Mouse (Mus musculus) erythroblast, embryonic 14.5 days (primary cell): ENCODE data around the gene Hoxb3. TPM values are rescaled to one million over a fixed set of nuclear protein-coding genes. Genes with fewer than 3 reads are reported as not detected.

ENCODE experiments used
- H3K27me3 ChIP-seq: 2 replicates; pipeline ENCODE4 v1.6.1; 2012; ENCODE audit warnings: inconsistent platforms; ENCODE audit not compliant: control insufficient read depth
- H3K36me3 ChIP-seq: 2 replicates; pipeline ENCODE4 v1.6.1; 2012; ENCODE audit warnings: mild to moderate bottlenecking, inconsistent platforms; ENCODE audit not compliant: control insufficient read depth
- H3K4me1 ChIP-seq: 2 replicates; pipeline ENCODE4 v1.6.1; 2012; ENCODE audit warnings: inconsistent platforms; ENCODE audit not compliant: control insufficient read depth
- H3K4me3 ChIP-seq: replicated peaks from 2 replicates; pipeline ENCODE3; 2012; ENCODE audit warnings: moderate library complexity, mild to moderate bottlenecking, inconsistent platforms
- H3K9me3 ChIP-seq: 2 replicates; pipeline ENCODE4 v1.6.1; 2012; ENCODE audit warnings: low read length, inconsistent platforms, mixed read lengths; ENCODE audit not compliant: control insufficient read depth
- GATA1 ChIP-seq: IDR thresholded peaks from 2 replicates; pipeline ENCODE4 v1.6.1; 2012; ENCODE audit warnings: low read length, inconsistent platforms, mixed read lengths
- TAL1 ChIP-seq: IDR thresholded peaks from 3 replicates; pipeline ENCODE4 v1.6.1; 2012; ENCODE audit warnings: low read length, inconsistent platforms, mixed read lengths
- polyA plus RNA-seq: library from polyadenylated mRNA; stranded (reverse); fragments of >175 nt; gene quantifications from 2 replicates; pipeline ENCODE4 v1.2.3, GENCODE M21; 2012

Gene Hoxb3
- polyA plus RNA-seq, 1 experiment = not detected

DNA sequence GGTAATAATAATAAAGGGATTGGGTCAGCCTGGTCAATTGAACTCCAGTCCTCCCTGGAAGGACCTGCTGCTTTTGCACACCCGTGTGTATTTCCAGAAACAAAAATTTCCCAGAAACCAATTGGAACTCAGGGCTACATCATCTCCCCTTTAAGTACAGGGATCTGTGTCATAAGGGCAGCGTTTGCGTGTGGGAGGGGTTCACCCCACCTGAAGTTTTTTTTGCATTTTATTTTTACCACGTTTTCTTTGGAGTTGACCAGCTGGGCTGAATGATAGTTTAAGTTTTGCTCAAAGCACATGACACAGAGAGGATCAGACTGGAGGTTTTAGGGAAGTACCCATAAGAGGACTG lies 19.4 kb downstream of the Hoxb3 start:
- Histone ChIP-seq H3K4me1 (no peaks in the 10 kb centered on the region), H3K27me3 (peaks cover 98% of the 10 kb centered on the region), H3K4me3 (no peak overlapping the region), H3K36me3 (no peaks in the 10 kb centered on the region), H3K9me3 (no peaks in the 10 kb centered on the region)
- no peak for TF ChIP-seq TAL1
- TF ChIP-seq GATA1 = no peak

DNA sequence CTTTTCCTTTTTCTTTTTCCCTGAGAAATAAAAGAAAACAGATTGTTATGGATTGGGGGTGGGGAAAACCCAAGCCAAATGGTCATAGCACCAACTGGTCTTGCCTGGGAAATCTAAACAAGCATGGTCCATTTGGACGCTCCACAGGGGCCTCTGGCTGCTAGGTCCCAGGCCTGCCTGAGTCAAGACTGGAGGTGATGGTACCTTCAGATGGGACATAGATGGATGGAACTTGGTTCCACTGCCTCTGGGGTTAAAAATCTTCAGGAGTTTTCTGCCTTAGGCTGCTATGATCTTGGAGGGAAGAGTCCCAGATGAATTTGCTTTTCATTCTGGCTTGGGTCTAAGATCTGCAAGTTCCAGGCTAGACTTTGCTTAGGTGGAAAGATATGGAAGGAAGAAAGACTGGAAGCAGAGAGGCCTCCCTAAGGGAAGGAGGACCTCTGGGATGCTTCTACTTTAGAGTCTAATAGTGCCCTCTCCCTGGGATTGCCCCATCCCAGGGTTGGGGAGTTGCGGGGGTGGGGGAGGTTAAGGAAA lies 20.1 kb downstream of the Hoxb3 start:
- H3K9me3 ChIP-seq = no peaks in the 10 kb centered on the region
- no peak overlapping the region for H3K4me3 ChIP-seq
- no peaks in the 10 kb centered on the region for H3K4me1 ChIP-seq
- no peaks in the 10 kb centered on the region for H3K36me3 ChIP-seq
- TF ChIP-seq GATA1 (no peak), TAL1 (no peak)
- H3K27me3 ChIP-seq = peaks cover 98% of the 10 kb centered on the region

DNA sequence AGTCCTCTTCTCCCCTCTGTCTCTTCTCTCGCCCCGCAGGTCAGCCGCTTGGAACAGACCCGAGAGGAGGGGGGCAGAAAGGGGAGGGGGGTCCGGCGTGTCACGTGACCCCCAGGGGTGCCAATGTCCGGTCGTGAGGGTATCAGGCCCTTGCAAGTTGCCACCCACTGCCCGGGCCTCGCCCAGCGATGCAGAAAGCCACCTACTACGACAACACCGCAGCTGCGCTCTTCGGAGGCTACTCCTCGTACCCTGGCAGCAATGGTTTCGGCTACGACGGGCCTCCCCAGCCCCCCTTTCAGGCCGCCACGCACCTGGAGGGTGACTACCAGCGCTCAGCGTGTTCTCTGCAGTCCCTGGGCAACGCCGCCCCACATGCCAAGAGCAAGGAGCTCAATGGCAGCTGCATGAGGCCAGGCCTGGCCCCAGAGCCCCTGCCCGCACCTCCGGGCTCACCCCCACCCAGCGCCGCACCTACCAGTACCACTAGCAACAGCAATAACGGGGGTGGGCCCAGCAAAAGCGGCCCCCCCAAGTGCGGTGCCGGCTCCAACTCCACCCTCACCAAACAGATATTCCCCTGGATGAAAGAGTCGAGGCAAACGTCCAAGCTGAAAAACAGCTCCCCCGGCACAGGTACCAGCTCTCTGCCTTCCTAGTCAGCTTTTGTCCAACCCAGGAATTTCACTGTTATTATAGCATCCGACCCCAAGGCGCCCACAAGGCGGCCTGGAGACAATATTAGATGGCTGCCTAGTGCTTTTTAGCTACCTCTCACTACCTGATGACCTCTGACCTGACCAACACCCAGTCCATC lies 21.1 kb downstream of the Hoxb3 start:
- Histone ChIP-seq H3K4me1 (no peaks in the 10 kb centered on the region), H3K27me3 (peaks cover 98% of the 10 kb centered on the region), H3K9me3 (no peaks in the 10 kb centered on the region), H3K4me3 (no peak overlapping the region), H3K36me3 (no peaks in the 10 kb centered on the region)
- TF ChIP-seq GATA1 (no peak), TAL1 (no peak)

DNA sequence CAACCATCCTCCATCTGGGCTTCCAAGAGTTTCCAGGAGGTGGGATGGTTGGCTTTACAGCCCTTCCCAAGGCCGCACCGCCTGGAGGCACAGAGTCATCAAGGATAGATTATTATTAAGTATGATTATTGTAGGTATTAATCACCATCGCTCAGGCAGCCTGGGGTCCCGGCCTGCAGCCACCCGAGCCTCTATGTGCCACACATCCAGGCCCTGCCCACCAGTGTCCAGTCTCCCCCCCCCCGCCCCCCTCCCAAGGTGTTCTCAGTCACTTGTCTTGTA lies 21.7 kb downstream of the Hoxb3 start:
- Histone ChIP-seq H3K4me3 (no peak overlapping the region), H3K4me1 (no peaks in the 10 kb centered on the region), H3K27me3 (peaks cover 98% of the 10 kb centered on the region), H3K9me3 (no peaks in the 10 kb centered on the region), H3K36me3 (no peaks in the 10 kb centered on the region)
- no peak for TF ChIP-seq TAL1
- TF ChIP-seq GATA1 = no peak

DNA sequence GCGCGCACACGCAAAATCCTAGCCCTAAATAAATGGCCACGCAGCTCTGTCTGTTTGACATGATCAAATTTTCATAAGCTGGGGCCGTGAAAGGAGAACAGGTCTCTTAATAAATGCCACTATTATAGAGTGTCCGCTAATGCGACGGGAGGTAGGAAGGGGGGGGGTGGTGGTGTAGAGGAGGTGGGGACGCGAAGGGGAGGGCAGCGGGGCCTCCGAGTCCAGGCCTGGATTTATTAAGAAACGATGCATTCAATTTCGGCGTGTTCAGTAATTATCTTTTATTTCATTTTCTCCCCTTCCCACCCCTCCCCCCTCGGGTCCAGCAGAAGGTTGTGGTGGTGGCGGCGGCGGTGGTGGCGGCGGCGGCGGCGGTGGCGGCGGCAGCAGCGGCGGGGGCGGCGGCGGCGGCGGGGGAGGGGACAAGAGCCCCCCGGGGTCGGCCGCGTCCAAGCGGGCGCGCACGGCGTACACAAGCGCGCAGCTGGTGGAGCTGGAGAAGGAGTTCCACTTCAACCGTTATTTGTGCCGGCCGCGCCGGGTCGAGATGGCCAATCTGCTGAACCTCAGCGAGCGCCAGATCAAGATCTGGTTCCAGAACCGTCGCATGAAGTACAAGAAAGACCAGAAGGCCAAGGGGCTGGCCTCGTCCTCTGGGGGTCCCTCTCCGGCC lies 22.2 kb downstream of the Hoxb3 start:
- H3K4me1 ChIP-seq = no peaks in the 10 kb centered on the region
- no peak overlapping the region for H3K4me3 ChIP-seq
- H3K36me3 ChIP-seq = no peaks in the 10 kb centered on the region
- TF ChIP-seq GATA1 = no peak
- TF ChIP-seq TAL1 = no peak
- H3K9me3 ChIP-seq = no peaks in the 10 kb centered on the region
- peaks cover 98% of the 10 kb centered on the region for H3K27me3 ChIP-seq

DNA sequence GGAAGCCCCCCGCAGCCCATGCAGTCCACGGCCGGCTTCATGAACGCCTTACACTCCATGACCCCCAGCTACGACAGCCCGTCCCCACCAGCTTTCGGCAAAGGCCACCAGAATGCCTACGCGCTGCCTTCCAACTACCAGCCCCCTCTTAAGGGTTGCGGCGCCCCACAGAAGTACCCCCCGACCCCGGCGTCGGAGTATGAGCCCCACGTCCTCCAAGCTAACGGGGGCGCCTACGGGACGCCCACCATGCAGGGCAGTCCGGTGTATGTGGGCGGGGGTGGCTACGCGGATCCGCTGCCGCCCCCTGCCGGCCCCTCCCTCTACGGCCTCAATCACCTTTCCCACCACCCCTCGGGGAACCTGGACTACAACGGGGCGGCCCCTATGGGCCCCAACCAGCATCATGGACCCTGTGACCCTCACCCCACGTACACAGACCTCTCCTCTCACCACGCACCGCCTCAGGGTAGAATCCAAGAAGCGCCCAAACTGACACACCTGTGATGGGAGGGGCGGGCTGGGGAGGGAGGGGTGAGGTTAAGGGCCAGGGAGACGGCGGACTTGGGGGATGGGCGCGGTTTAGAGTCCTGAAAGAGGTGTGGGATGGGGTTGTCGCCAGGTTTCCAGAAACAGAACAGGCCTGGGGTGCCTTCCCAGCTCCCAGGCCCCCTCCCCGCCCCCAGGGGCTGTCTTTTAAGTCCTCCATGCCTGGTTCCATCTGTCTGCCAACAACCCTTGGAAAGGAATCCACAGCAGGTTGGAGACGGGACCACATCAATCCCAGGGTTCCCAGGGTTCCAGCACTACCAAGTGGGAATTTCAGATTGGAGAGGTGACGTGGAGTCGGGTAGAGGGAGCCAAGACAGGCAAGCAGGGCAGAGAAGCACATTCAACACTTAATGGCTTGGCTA lies 23.0 kb downstream of the Hoxb3 start:
- H3K4me3 ChIP-seq = no peak overlapping the region
- no peaks in the 10 kb centered on the region for H3K4me1 ChIP-seq
- peaks cover 98% of the 10 kb centered on the region for H3K27me3 ChIP-seq
- TF ChIP-seq GATA1 (no peak), TAL1 (no peak)
- H3K9me3 ChIP-seq = no peaks in the 10 kb centered on the region
- no peaks in the 10 kb centered on the region for H3K36me3 ChIP-seq

DNA sequence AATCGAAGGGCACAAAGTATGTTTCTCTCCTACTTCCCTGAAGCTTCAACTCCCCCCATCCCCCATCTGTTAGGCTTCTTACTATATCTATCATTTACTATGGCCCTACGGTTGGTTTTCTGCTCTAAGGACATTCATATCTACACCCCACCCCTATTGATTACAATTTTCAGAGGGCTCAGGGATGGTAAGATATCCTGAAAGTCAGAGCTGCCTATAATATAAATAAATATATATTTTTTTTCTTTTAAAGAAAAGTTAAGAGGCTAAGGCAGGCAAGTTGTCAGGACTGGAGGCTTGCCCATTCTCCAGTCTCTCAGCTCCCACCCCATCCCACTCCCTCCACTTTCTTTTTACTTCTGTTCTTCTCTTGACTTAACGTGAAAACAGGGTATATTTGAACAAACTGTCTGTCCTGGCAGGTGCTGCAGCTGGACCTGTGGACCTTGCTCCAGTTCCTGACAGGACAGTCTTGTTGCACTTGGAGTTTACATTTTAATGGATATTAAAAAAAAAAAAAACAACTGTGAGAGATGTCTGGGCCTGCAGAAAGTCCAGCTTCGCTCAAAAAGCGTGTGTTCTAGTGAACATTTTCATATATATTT lies 23.9 kb downstream of the Hoxb3 start:
- H3K27me3 ChIP-seq = peaks cover 98% of the 10 kb centered on the region
- no peaks in the 10 kb centered on the region for H3K36me3 ChIP-seq
- TF ChIP-seq TAL1 (no peak), GATA1 (no peak)
- H3K4me3 ChIP-seq = no peak overlapping the region
- H3K9me3 ChIP-seq = no peaks in the 10 kb centered on the region
- H3K4me1 ChIP-seq = no peaks in the 10 kb centered on the region

DNA sequence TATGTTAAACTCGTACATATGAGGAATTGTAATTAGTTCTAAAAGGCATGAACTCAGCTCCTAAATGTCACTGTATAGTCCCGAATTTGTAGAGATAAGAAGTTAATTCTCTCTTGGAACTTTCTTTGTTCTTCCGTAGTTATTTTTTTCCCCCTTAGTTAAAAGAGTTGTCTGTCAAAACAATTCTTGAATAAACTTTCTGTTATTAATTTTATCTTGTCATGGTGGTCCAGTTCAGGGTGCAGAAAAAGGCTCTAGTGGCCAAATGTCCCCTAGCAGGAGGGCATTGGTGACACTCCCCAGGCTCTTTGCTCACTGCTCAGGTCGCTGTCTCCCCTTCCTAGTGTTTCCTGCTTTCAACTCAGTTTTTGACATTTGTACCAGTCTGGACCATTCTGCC lies 24.6 kb downstream of the Hoxb3 start:
- no peaks in the 10 kb centered on the region for H3K9me3 ChIP-seq
- no peaks in the 10 kb centered on the region for H3K36me3 ChIP-seq
- H3K27me3 ChIP-seq = peaks cover 98% of the 10 kb centered on the region
- H3K4me3 ChIP-seq = no peak overlapping the region
- H3K4me1 ChIP-seq = no peaks in the 10 kb centered on the region
- no peak for TF ChIP-seq GATA1
- no peak for TF ChIP-seq TAL1
